ENCODE assay signal across 9 mouse cellular contexts in genomic region chr15:23452098-23452625, GRCm38 (mm10).
DNase-seq lines count a peak whose midpoint lies in the region; ATAC-seq lines count a peak whose summit lies in the region.
"Had no signal": no experiment of that assay in that cellular context is flagged by ENCODE, and none has a peak within 500 bp of the region (broad histone marks: within the 10 kb centered on the region; RNA-seq: fewer than 3 reads in every experiment).

No protein-coding gene starts in this region.

- peak; percentile 78 for ATAC-seq in heart, embryonic 16.5 days (replicated peaks; ENCODE audit: extremely low read depth, insufficient read depth, low FRiP score)
- no peak for ATAC-seq in limb, embryonic 15.5 days (ENCODE audit: insufficient number of reproducible peaks, low FRiP score, low TSS enrichment, low read depth)
- ATAC-seq in kidney, embryonic 16.5 days (ENCODE audit: low FRiP score, low TSS enrichment): no peak; the same call in 1 of the 2 replicates
- ATAC-seq: liver, postnatal 0 days had no signal

- peak overlapping the region; percentile 48 for H3K4me2 ChIP-seq in heart, embryonic 16.5 days (ENCODE audit: low read depth, low read length)
- 0 out of 2 replicates have a peak overlapping the region, but pooled peaks have one; percentile 2 for H3K4me2 ChIP-seq in limb, embryonic 15.5 days
- no peak overlapping the region for H3K4me2 ChIP-seq in kidney, embryonic 16.5 days (replicated peaks; ENCODE audit: low read depth, low read length)

- peak overlapping the region; percentile 65 for H3K27ac ChIP-seq in heart, embryonic 16.5 days (ENCODE audit: low read length)
- H3K27ac ChIP-seq in embryonic facial prominence, embryonic 10.5 days (replicated peaks): no peak overlapping the region
- H3K27ac ChIP-seq in limb, embryonic 15.5 days: no peak overlapping the region
- no peak overlapping the region for H3K27ac ChIP-seq in kidney, embryonic 16.5 days (ENCODE audit: low read length)

- no peaks in the 10 kb centered on the region for H3K27me3 ChIP-seq in heart, embryonic 16.5 days (ENCODE audit: control insufficient read depth, insufficient read depth, low read length)
- H3K27me3 ChIP-seq in embryonic facial prominence, embryonic 10.5 days (replicated peaks; ENCODE audit: low read depth, poor library complexity, severe bottlenecking): no peaks in the 10 kb centered on the region
- no peaks in the 10 kb centered on the region for H3K27me3 ChIP-seq in limb, embryonic 15.5 days
- H3K27me3 ChIP-seq in kidney, embryonic 16.5 days (ENCODE audit: insufficient read depth, low read length): no peaks in the 10 kb centered on the region

- H3K9me3 ChIP-seq in heart, embryonic 16.5 days (replicated peaks; ENCODE audit: control insufficient read depth, low read length): no peaks in the 10 kb centered on the region
- H3K9me3 ChIP-seq in embryonic facial prominence, embryonic 10.5 days: no peaks in the 10 kb centered on the region
- H3K9me3 ChIP-seq in limb, embryonic 15.5 days: no peaks in the 10 kb centered on the region
- no peaks in the 10 kb centered on the region for H3K9me3 ChIP-seq in kidney, embryonic 16.5 days (ENCODE audit: low read length)

- H3K36me3 ChIP-seq in heart, embryonic 16.5 days (ENCODE audit: control insufficient read depth, insufficient read depth): 0 out of 2 replicates have a peak, but pooled peaks cover 2% of the 10 kb centered on the region
- no peaks in the 10 kb centered on the region for H3K36me3 ChIP-seq in embryonic facial prominence, embryonic 10.5 days (replicated peaks)
- H3K36me3 ChIP-seq in limb, embryonic 15.5 days: no peaks in the 10 kb centered on the region
- H3K36me3 ChIP-seq in kidney, embryonic 16.5 days (ENCODE audit: insufficient read depth, low read length): no peaks in the 10 kb centered on the region

- no peak overlapping the region for H3K9ac ChIP-seq in heart, embryonic 16.5 days (ENCODE audit: low read length)
- no peak overlapping the region for H3K9ac ChIP-seq in limb, embryonic 15.5 days
- H3K9ac ChIP-seq in kidney, embryonic 16.5 days (replicated peaks; ENCODE audit: low read length): no peak overlapping the region
- H3K9ac ChIP-seq: liver, postnatal 0 days had no signal

- 10% methylated on average over 9 of the region's 9 CpGs for WGBS in heart, embryonic 16.5 days
- WGBS in embryonic facial prominence, embryonic 10.5 days: 47% methylated on average over 9 of the region's 9 CpGs
- WGBS in limb, embryonic 15.5 days: 26% methylated on average over 9 of the region's 9 CpGs
- 39% methylated on average over 9 of the region's 9 CpGs for WGBS in kidney, embryonic 16.5 days

- H3K4me1 ChIP-seq in heart, embryonic 16.5 days (ENCODE audit: control insufficient read depth, insufficient read depth, low read length): no peaks in the 10 kb centered on the region
- H3K4me1 ChIP-seq in embryonic facial prominence, embryonic 10.5 days: no peaks in the 10 kb centered on the region
- H3K4me1 ChIP-seq in limb, embryonic 15.5 days: no peaks in the 10 kb centered on the region
- H3K4me1 ChIP-seq in kidney, embryonic 16.5 days (ENCODE audit: insufficient read depth, low read length): no peaks in the 10 kb centered on the region

- DNase-seq in heart, postnatal 25 days (ENCODE audit: low spot score): no peak
- DNase-seq in adipocyte (ENCODE audit: low spot score): peak; percentile 45
- DNase-seq in embryonic facial prominence, embryonic 10.5 days (ENCODE audit: low spot score): peak; percentile 14
- no peak for DNase-seq in urinary bladder, postnatal 4 days (ENCODE audit: low spot score in 2 of 2)
- DNase-seq in layer of hippocampus, postnatal 25 days (ENCODE audit: extremely low spot score in 1 of 2, low spot score in 1 of 2): no peak
- DNase-seq: liver, postnatal 0 days had no signal

- intact Hi-C loops in heart, postnatal 25 days (cut with DNase I): no loop called here

- H3K4me3 ChIP-seq in heart, embryonic 16.5 days (ENCODE audit: low read length): peak overlapping the region; percentile 19
- no peak overlapping the region for H3K4me3 ChIP-seq in embryonic facial prominence, embryonic 10.5 days
- no peak overlapping the region for H3K4me3 ChIP-seq in limb, embryonic 15.5 days
- H3K4me3 ChIP-seq in kidney, embryonic 16.5 days (ENCODE audit: low read length): no peak overlapping the region

Comparison
In these comparisons a context has a peak if more than half of its experiments do, and no peak if none do; other contexts are left out.
1. DNase-seq: peak in adipocyte (single experiment) and embryonic facial prominence, embryonic 10.5 days (single experiment); none in heart, postnatal 25 days (single experiment), urinary bladder, postnatal 4 days (0 of 2) and layer of hippocampus, postnatal 25 days (0 of 2).